Mouse (Mus musculus): ENCODE results near the gene Ubr7. TPM values are rescaled to one million over a fixed set of nuclear protein-coding genes. Genes with fewer than 3 reads are reported as not detected.

The Ubr7 gene
- polyA plus RNA-seq (2015; fragmentation: Nextera tagmentation; extraction: Ambion mirVana), result 25.6 and 26.4 TPM in 2 replicates

DNA sequence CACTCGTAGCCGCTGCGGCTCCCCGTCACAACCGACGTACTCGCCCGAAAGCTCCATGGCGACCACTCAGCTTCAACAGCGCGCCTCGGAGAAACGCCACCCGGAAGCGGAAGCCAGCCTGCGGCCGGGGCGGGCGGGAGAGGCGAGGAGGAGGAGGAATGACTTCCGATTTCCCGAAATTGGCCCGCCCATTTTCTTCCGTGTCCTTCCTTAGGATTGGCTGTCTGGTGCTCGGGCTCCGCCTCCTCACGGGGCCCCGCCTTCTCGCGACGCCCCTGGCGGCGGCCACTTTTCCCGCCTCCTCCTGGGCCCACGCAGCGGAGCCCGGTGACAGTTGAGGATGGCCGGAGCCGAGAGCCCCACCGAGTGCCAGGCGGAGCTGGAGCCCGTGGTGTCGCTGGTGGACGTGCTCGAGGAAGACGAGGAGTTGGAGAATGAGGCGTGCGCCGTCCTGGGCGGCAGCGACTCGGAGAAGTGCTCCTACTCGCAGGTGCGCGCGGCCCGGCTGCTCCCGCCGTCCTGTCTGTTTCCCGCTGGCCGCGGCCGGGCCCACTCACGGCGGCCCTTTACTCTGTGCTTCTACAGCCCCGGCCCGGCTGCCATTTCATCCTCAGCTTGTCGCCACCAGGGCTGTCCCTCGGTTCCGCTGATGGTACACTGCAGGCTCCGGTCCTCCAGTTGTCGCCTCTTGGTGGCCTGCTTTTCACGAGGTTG lies at the start of gene Ubr7, which contains the start of the genes Gm28051 and Gon7:
Gene Ubr7 (plus strand): TSS at position 279 of the 714 bp plus-strand sequence.
Gene Gm28051 (minus strand): TSS at position 77 of the 714 bp plus-strand sequence.
Gene Gon7 (minus strand): TSS at position 115 of the 714 bp plus-strand sequence.

DNA sequence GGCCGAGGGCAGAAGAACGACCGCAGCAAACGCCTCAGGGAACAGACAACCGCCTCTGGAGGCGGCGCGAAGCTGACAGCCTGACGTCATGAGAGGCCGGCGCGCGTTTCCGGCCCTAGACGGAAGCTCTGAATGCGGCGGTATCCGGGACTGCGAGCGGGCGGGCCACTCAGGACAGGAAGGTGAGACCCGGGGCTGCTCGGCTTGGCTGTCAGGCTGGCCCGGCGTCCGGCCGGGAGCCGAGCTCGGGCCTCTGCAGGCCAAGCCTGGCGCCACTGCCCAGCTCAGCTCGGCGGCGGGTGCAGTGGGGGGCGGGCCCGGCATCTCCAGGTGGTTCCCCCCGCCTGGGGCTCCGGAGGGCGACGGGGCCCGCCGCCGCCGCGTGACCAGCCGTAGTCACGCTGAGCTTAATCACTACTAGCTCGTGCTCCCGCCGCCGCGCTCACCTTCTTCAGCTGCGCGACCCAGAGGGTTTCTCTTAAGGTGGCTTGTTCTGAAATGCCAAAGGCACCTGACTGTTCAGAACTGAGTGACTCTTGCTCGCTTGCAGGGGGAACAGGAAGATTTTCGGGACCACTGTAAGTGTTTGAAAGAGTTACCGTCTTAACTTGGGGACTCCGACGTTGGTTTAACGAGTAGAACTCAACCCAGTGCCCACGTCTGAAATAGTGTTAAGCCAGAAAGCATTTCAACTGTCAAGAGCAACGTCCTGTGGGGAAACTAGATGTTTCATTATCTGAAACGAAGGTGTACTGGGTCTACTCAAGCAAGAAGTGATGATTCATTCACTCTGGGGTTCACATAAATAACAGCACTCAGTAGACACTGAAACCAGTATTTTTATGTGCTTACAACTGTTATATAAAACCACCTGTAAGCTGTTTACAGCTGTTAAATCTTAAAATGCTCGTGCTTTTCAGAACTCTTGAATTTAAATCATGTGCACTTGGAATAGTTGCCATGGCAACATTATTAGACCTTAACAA lies 13.9 kb upstream of the Ubr7 start, which contains the start of the genes Moap1 and Tmem251:
Gene Moap1 (minus strand): TSS at position 73 of the 986 bp plus-strand sequence.
Gene Tmem251 (plus strand): TSS at position 174 of the 986 bp plus-strand sequence.

DNA sequence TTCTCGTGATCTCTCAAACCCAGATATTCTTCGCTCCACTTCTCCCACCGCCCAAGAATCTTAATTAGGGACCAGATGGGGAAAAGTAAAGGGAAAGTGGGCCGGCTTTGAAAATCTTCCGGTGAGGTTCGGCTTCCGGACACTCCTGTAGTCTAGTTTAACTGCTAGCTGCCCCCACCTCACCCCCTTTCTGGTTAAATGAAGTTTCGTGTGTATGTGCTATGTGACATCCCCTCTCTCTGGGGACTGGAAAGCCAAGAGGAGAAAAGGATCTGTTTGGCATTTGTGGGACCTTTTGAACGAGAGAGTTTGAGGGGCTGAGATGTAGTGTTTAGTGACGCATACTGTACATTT lies 613 bp downstream of the Ubr7 start, which contains the start of gene Gm20604:
Gene Gm20604 (minus strand): TSS at position 270 of the 354 bp plus-strand sequence.

Other genes with a start within 250 kb of the Ubr7 start
- 2.3 and 4.5 TPM in 2 replicates for gene Chga, start 203.0 kb upstream of the Ubr7 start, polyA plus RNA-seq (2015; fragmentation: Nextera tagmentation; extraction: Ambion mirVana)
- 4.3 and 6.0 TPM in 2 replicates for gene Itpk1, start 53.0 kb upstream of the Ubr7 start, polyA plus RNA-seq (2015; fragmentation: Nextera tagmentation; extraction: Ambion mirVana)
- gene Moap1, start 14.3 kb upstream of the Ubr7 start, polyA plus RNA-seq (2015; fragmentation: Nextera tagmentation; extraction: Ambion mirVana), result 5.4 and 8.3 TPM in 2 replicates
- gene Tmem251, start 14.2 kb upstream of the Ubr7 start, polyA plus RNA-seq (2015; fragmentation: Nextera tagmentation; extraction: Ambion mirVana), result 10.0 and 11.3 TPM in 2 replicates
- 0.77 TPM in 1 of 2 replicates, not detected in the other for gene Gm28051, start 202 bp upstream of the Ubr7 start, polyA plus RNA-seq (2015; fragmentation: Nextera tagmentation; extraction: Ambion mirVana)
- 20.8 and 22.2 TPM in 2 replicates for gene Gon7, start 164 bp upstream of the Ubr7 start, polyA plus RNA-seq (2015; fragmentation: Nextera tagmentation; extraction: Ambion mirVana)
- 12.4 and 12.5 TPM in 2 replicates for gene Gm20604, start 705 bp downstream of the Ubr7 start, polyA plus RNA-seq (2015; fragmentation: Nextera tagmentation; extraction: Ambion mirVana)
- 7.0 and 8.2 TPM in 2 replicates for gene Btbd7, start 120.5 kb downstream of the Ubr7 start, polyA plus RNA-seq (2015; fragmentation: Nextera tagmentation; extraction: Ambion mirVana)
- not detected in 2 replicates for gene Cox8c, start 141.3 kb downstream of the Ubr7 start, polyA plus RNA-seq (2015; fragmentation: Nextera tagmentation; extraction: Ambion mirVana)
- gene Unc79, start 190.9 kb downstream of the Ubr7 start, polyA plus RNA-seq (2015; fragmentation: Nextera tagmentation; extraction: Ambion mirVana), result 0.02 and 0.04 TPM in 2 replicates

Measured in spleen, postnatal 0 days (tissue).